Mouse (Mus musculus): ENCODE data around the gene Prkag3.

- TF ChIP-seq POLR2A (IDR thresholded peaks at IDR 0.05; ENCODE audit: low read depth, low read length) (no peak), CTCF (IDR thresholded peaks at IDR 0.05; ENCODE audit: extremely low read depth, insufficient read depth, insufficient read length, insufficient replicate concordance) (no peak)
These were observed 25.3 kb downstream of the Prkag3 start for GRCm38 (mm10) chr1:74723748-74724147.
